Mouse (Mus musculus) myocyte (in vitro differentiated cells): ENCODE results near the gene 7420426K07Rik. TPM values are rescaled to one million over a fixed set of nuclear protein-coding genes. Genes with fewer than 3 reads are reported as not detected.

Experiments used
- H3K27me3 ChIP-seq: one replicate; pipeline ENCODE4 v1.6.1; 2011; ENCODE audit not compliant: control insufficient read depth, insufficient read depth, insufficient read length
- H3K36me3 ChIP-seq: one replicate; pipeline ENCODE4 v1.6.1; 2011; ENCODE audit not compliant: control insufficient read depth, insufficient read depth
- H3K4me2 ChIP-seq: one replicate; pipeline ENCODE4 v1.6.1; 2011; ENCODE audit warnings: low read depth, control low read depth
- H3K4me3 ChIP-seq: one replicate; pipeline ENCODE4 v1.5.1; 2011; ENCODE audit warnings: mild to moderate bottlenecking, control low read depth, moderate library complexity
- H3K79me2 ChIP-seq: one replicate; pipeline ENCODE4 v1.6.1; 2011; ENCODE audit not compliant: control insufficient read depth, insufficient read depth
- H3ac ChIP-seq: one replicate; pipeline ENCODE4 v1.6.1; 2011; ENCODE audit not compliant: control insufficient read depth, insufficient read length
- CEBPB ChIP-seq: IDR thresholded peaks from 2 replicates; pipeline ENCODE4 v1.6.1; 2011; ENCODE audit warnings: mild to moderate bottlenecking, moderate library complexity; ENCODE audit not compliant: poor library complexity, insufficient read depth, severe bottlenecking
- E2F4 ChIP-seq: IDR thresholded peaks from one replicate; pipeline ENCODE4 v1.6.1; 2011; ENCODE audit warnings: mild to moderate bottlenecking, control low read depth, moderate library complexity; ENCODE audit not compliant: insufficient read depth
- MAX ChIP-seq: IDR thresholded peaks from one replicate; pipeline ENCODE4 v1.6.1; 2011; ENCODE audit warnings: low read depth, mild to moderate bottlenecking, control low read depth
- MYOD1 ChIP-seq, 3 experiments: IDR thresholded peaks; one replicate each; pipeline ENCODE4 v1.6.1; 2011; ENCODE audit warnings: control low read depth in 2 of 3, low read depth in 2 of 3, mild to moderate bottlenecking in 2 of 3, moderate library complexity in 1 of 3; ENCODE audit not compliant: insufficient read length in 2 of 3, control insufficient read depth in 1 of 3
- MYOG ChIP-seq, 3 experiments: IDR thresholded peaks; one replicate each; pipeline ENCODE4 v1.6.1; 2011; ENCODE audit warnings: control low read depth in 2 of 3, low read depth in 2 of 3, mild to moderate bottlenecking in 2 of 3; ENCODE audit not compliant: insufficient read length in 2 of 3, control insufficient read depth in 1 of 3, insufficient read depth in 1 of 3
- POLR2A ChIP-seq: IDR thresholded peaks from one replicate; pipeline ENCODE4 v1.6.1; 2011; ENCODE audit warnings: low read depth, mild to moderate bottlenecking, control low read depth, moderate library complexity; ENCODE audit not compliant: insufficient read length
- POLR2AphosphoS2 ChIP-seq: IDR thresholded peaks from one replicate; pipeline ENCODE4 v1.6.1; 2011; ENCODE audit warnings: low read depth, control low read depth; ENCODE audit not compliant: insufficient read length
- REST ChIP-seq: IDR thresholded peaks from one replicate; pipeline ENCODE4 v1.6.1; 2011; ENCODE audit warnings: mild to moderate bottlenecking, control low read depth, moderate library complexity; ENCODE audit not compliant: insufficient read depth, insufficient read length
- SRF ChIP-seq: IDR thresholded peaks from one replicate; pipeline ENCODE4 v1.6.1; 2011; ENCODE audit warnings: low read depth; ENCODE audit not compliant: control insufficient read depth, insufficient read length
- TCF12 ChIP-seq: IDR thresholded peaks from one replicate; pipeline ENCODE4 v1.6.1; 2011; ENCODE audit warnings: mild to moderate bottlenecking, control low read depth; ENCODE audit not compliant: poor library complexity, insufficient read depth, severe bottlenecking
- TCF3 ChIP-seq: IDR thresholded peaks from one replicate; pipeline ENCODE4 v1.6.1; 2011; ENCODE audit warnings: low read depth, control low read depth; ENCODE audit not compliant: insufficient read length
- USF1 ChIP-seq: IDR thresholded peaks from one replicate; pipeline ENCODE4 v1.6.1; 2011; ENCODE audit warnings: low read depth, mild to moderate bottlenecking, control low read depth, moderate library complexity
- polyA plus RNA-seq: library from polyadenylated mRNA; unstranded; fragments of >200 nt; fragmentation: generic; extraction: Trizol; gene quantifications from one replicate; pipeline ENCODE4 v1.2.1, GENCODE M21; 2012; ENCODE audit warnings: missing spikeins

The 7420426K07Rik gene
- polyA plus RNA-seq, 1 experiment, result not detected

GRCm38 (mm10) chr9:98901486-98901885, 1.4 kb upstream of the 7420426K07Rik start:
- Histone ChIP-seq H3K36me3 (no peaks in the 10 kb centered on the region), H3K4me2 (no peak overlapping the region), H3K4me3 (no peak overlapping the region), H3K79me2 (no peaks in the 10 kb centered on the region), H3K27me3 (no peaks in the 10 kb centered on the region), H3ac (no peak overlapping the region)
- TF ChIP-seq TCF3 (no peak), E2F4 (no peak), TCF12 (no peak), USF1 (no peak), MAX (no peak), MYOG (IDR thresholded peaks at IDR 0.05; ENCODE audit: control insufficient read depth in 1 of 3, insufficient read depth in 1 of 3, insufficient read length in 2 of 3, low read depth in 2 of 3) (no peak), POLR2A (no peak), SRF (no peak), MYOD1 (IDR thresholded peaks at IDR 0.05; ENCODE audit: control insufficient read depth in 1 of 3, insufficient read length in 2 of 3, low read depth in 2 of 3) (no peak), POLR2AphosphoS2 (no peak), REST (no peak), CEBPB (no peak)

- H3ac ChIP-seq, result no peak overlapping the region
- H3K79me2 ChIP-seq, result no peaks in the 10 kb centered on the region
- H3K4me3 ChIP-seq, result no peak overlapping the region
- TF ChIP-seq SRF, result no peak
- no peak for TF ChIP-seq TCF12
- no peak for TF ChIP-seq REST
- no peak for TF ChIP-seq TCF3
- TF ChIP-seq USF1, result no peak
- no peak for TF ChIP-seq MYOD1 (IDR thresholded peaks at IDR 0.05; ENCODE audit: control insufficient read depth in 1 of 3, insufficient read length in 2 of 3, low read depth in 2 of 3)
- no peak for TF ChIP-seq POLR2AphosphoS2
- no peak for TF ChIP-seq MYOG (IDR thresholded peaks at IDR 0.05; ENCODE audit: control insufficient read depth in 1 of 3, insufficient read depth in 1 of 3, insufficient read length in 2 of 3, low read depth in 2 of 3)
- TF ChIP-seq E2F4, result no peak
- TF ChIP-seq POLR2A, result no peak
- no peak for TF ChIP-seq CEBPB
- no peak for TF ChIP-seq MAX
- H3K4me2 ChIP-seq, result no peak overlapping the region
- no peaks in the 10 kb centered on the region for H3K36me3 ChIP-seq
- no peaks in the 10 kb centered on the region for H3K27me3 ChIP-seq
Measured at GRCm38 (mm10) chr9:98920629-98921523, 18.0 kb downstream of the 7420426K07Rik start.

DNA sequence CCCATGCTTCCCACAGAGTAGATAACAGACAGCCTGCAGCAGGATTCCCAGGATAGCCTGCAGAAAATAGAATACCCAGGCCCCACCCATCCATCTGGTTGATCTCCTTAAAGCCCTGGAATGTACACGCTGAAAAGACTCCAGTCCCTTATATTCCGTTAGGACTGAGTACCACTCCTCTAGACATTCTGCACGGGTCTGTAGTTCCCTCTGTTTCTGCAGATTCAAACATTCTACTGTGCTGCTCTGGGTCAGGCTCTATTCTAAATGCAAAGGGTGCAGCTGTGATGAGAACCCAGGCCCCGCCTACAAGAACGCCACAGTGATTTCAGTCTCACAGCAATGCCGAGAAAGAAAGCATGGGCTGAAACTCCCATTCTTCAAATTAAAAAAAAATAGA, 20.2 kb downstream of the 7420426K07Rik start:
- TF ChIP-seq E2F4 (no peak), CEBPB (no peak), REST (no peak), POLR2AphosphoS2 (no peak), POLR2A (no peak), TCF3 (no peak), USF1 (no peak), TCF12 (no peak), SRF (no peak), MAX (no peak), MYOD1 (IDR thresholded peaks at IDR 0.05; ENCODE audit: control insufficient read depth in 1 of 3, insufficient read length in 2 of 3, low read depth in 2 of 3) (no peak), MYOG (IDR thresholded peaks at IDR 0.05; ENCODE audit: control insufficient read depth in 1 of 3, insufficient read depth in 1 of 3, insufficient read length in 2 of 3, low read depth in 2 of 3) (no peak)
- Histone ChIP-seq H3K79me2 (no peaks in the 10 kb centered on the region), H3K36me3 (no peaks in the 10 kb centered on the region), H3K4me3 (no peak overlapping the region), H3K4me2 (no peak overlapping the region), H3ac (no peak overlapping the region), H3K27me3 (no peaks in the 10 kb centered on the region)

DNA sequence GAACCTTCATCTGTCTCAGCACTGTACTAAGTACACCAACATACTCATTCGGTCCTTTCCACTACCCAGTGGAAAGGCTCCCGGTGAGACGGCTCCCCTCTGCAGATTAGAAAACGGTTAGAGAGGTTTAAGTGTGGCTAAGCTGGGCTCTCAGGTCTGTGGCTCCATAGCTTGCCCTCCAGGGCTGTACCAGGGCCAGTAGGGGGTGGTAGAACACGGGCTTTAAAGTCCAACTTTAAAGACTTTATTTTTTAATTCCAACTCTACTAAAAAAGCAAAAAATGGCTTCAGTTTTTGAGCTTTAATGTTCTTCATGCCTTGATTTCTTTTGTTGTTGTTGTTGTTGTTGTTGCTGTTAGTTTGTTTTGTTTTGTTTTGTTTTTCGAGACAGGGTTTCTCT, 21.3 kb downstream of the 7420426K07Rik start:
- Histone ChIP-seq H3K4me2 (no peak overlapping the region), H3ac (no peak overlapping the region), H3K27me3 (no peaks in the 10 kb centered on the region), H3K79me2 (no peaks in the 10 kb centered on the region), H3K4me3 (no peak overlapping the region), H3K36me3 (no peaks in the 10 kb centered on the region)
- TF ChIP-seq TCF3 (no peak), E2F4 (no peak), CEBPB (no peak), SRF (no peak), POLR2AphosphoS2 (no peak), MYOD1 (IDR thresholded peaks at IDR 0.05; ENCODE audit: control insufficient read depth in 1 of 3, insufficient read length in 2 of 3, low read depth in 2 of 3) (no peak), REST (no peak), MYOG (IDR thresholded peaks at IDR 0.05; ENCODE audit: control insufficient read depth in 1 of 3, insufficient read depth in 1 of 3, insufficient read length in 2 of 3, low read depth in 2 of 3) (no peak), TCF12 (no peak), POLR2A (no peak), USF1 (no peak), MAX (no peak)
